Mouse (Mus musculus) ovary, postnatal 10 days (tissue): Measurements from ENCODE around the gene Gm21170.
"Not testable (repeated sequence)": the region's sequence is repeated elsewhere in the genome, so short reads cannot be mapped to it uniquely, and the experiment has no call there.

Experiments used
- DNase-seq: peaks from one replicate; pipeline ENCODE4 v3.0.0; 2022; ENCODE audit warnings: low spot score

Gm21170 gene

DNA sequence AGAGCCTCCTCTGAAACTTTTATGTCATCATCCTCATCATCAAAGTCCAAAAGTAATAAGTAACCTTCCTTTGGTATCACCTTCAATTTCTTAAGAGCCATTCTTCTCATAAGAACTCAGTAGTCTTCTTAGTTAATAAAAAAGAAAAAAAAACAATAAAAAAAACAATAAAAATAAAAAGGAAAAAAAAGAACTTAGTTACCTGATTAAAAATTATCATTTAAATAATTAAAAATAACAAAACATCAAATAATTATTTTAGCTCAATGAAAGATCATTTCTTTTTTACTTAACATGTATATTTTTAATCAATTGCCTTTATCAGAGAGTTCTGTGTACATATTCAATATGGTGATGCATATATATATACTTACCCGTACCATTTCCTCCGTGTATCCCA is at the start of gene Gm21170:
Gene Gm21170, minus strand, starts transcription at position 101 of the 400 bp plus-strand sequence.
- not testable (repeated sequence) for DNase-seq
